ENCODE assay signal across 1 mouse cellular context in genomic region chr11:85311645-85312490, GRCm38 (mm10).
TF ChIP-seq lines count a peak whose summit lies in the region.

No protein-coding gene starts in this region.

TF ChIP-seq in CH12.LX, 34 proteins besides CTCF, POLR2A, EP300 and RAD21 (continued from another document):
- TF ChIP-seq TBP (conservative IDR thresholded peaks at IDR 0.05; ENCODE audit: low read depth, low read length) (peak; percentile 95), MXI1 (IDR thresholded peaks at IDR 0.05; ENCODE audit: low read depth, low read length) (peak; percentile 52; the same call in 1 of the 2 replicates), IRF4 (IDR thresholded peaks at IDR 0.05; ENCODE audit: low read depth, low read length) (no peak)
